Mouse (Mus musculus): ENCODE data around the gene Zfp646.

DNA sequence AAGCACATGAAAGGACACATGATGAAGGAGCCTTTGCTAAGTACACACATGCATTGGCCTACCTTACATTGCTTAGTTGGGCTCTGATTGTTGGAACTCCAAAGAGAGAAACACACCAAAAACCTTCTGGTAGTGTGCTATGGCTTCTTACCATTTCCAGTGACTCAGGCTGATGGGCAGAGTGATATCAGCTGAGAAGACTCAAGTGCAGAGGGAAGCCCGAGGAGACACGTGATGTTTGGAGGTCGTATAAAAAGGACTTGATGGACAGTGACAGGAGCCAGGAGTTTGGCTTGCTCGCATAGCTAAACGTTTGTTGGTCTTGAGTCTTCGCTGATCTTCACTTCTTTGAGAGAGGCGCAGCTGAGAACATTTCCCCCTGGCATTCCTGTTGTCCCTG lies 21.5 kb downstream of the Zfp646 start:
- TF ChIP-seq CTCF (IDR thresholded peaks at IDR 0.05) (no peak), POLR2A (IDR thresholded peaks at IDR 0.05; ENCODE audit: insufficient read depth, low read depth, low read length) (no peak)

Data from heart, adult 2 months (tissue).